Mouse (Mus musculus) midbrain, embryonic 16.5 days (tissue): Measurements from ENCODE around the gene Gfod1. TPM values are rescaled to one million over a fixed set of nuclear protein-coding genes. Genes with fewer than 3 reads are reported as not detected.
A peak's percentile ranks its signal among the peaks of the same experiment; 100 is the strongest.

Experiments used
- ATAC-seq: fragments of 200-750 bp; cut with Nextera tagmentation; 2 replicates; pipeline ENCODE4 v1.8.0; 2017; ENCODE audit warnings: moderate TSS enrichment
- H3K27ac ChIP-seq: fragments of 300-500 bp; sonication (generic); 2 replicates; pipeline ENCODE4 v1.5.1; 2014; ENCODE audit warnings: mild to moderate bottlenecking, low read length, mixed read lengths
- H3K27me3 ChIP-seq: fragments of 300-500 bp; sonication (generic); 2 replicates; pipeline ENCODE4 v1.6.1; 2014; ENCODE audit warnings: low read depth, low read length, mixed read lengths; ENCODE audit not compliant: control insufficient read depth, insufficient read depth
- H3K36me3 ChIP-seq: fragments of 300-500 bp; sonication (generic); 2 replicates; pipeline ENCODE4 v1.6.1; 2014; ENCODE audit warnings: mild to moderate bottlenecking, low read length, moderate library complexity, mixed read lengths; ENCODE audit not compliant: control insufficient read depth, insufficient read depth
- H3K4me1 ChIP-seq: fragments of 300-500 bp; sonication (generic); 2 replicates; pipeline ENCODE4 v1.6.1; 2014; ENCODE audit warnings: mild to moderate bottlenecking, low read length, mixed read lengths; ENCODE audit not compliant: control insufficient read depth, insufficient read depth
- H3K4me2 ChIP-seq: fragments of 300-500 bp; sonication (generic); 2 replicates; pipeline ENCODE4 v1.6.1; 2014; ENCODE audit warnings: mild to moderate bottlenecking, low read length, mixed read lengths
- H3K4me3 ChIP-seq: fragments of 300-500 bp; sonication (generic); 2 replicates; pipeline ENCODE4 v1.5.1; 2014; ENCODE audit warnings: low read depth, mild to moderate bottlenecking, low read length, moderate library complexity, mixed read lengths
- H3K9ac ChIP-seq: fragments of 300-500 bp; sonication (generic); 2 replicates; pipeline ENCODE4 v1.6.1; 2014; ENCODE audit warnings: low read depth, low read length, mixed read lengths
- H3K9me3 ChIP-seq: fragments of 300-500 bp; sonication (generic); replicated peaks from 2 replicates; pipeline ENCODE4 v1.6.1; 2014; ENCODE audit warnings: mild to moderate bottlenecking, low read length, mixed read lengths; ENCODE audit not compliant: control insufficient read depth, poor library complexity, severe bottlenecking
- WGBS: fragments of 180-500 bp; shearing (Covaris S2); extraction: QIAGEN DNeasy Blood & Tissue Kit; methylation state at CpG from one replicate; pipeline ENCODE4 v1.1.7; 2014; 5-methylcytosine and 5-hydroxymethylcytosine counted together
- polyA plus RNA-seq: library from polyadenylated mRNA; unstranded; fragments of >200 nt; fragmentation: Nextera tagmentation; extraction: Ambion mirVana; gene quantifications from 2 replicates; pipeline ENCODE4 v1.2.1, GENCODE M21; 2015

The Gfod1 gene
- polyA plus RNA-seq, 1 experiment from 2014 or later: 2.2 TPM

GRCm38 (mm10) chr13:43215144-43215993, 88.6 kb downstream of the Gfod1 start:
- 10% methylated on average over 19 of the region's 19 CpGs for WGBS
- Histone ChIP-seq H3K4me1 (peaks cover 18% of the 10 kb centered on the region), H3K4me2 (peak overlapping the region; percentile 55), H3K9me3 (no peaks in the 10 kb centered on the region), H3K27ac (peak overlapping the region; percentile 69), H3K36me3 (no peaks in the 10 kb centered on the region), H3K27me3 (no peaks in the 10 kb centered on the region), H3K4me3 (peak overlapping the region; percentile 25), H3K9ac (0 out of 2 replicates have a peak overlapping the region, but pooled peaks have one; percentile 6)
- peak; percentile 88 for ATAC-seq

DNA sequence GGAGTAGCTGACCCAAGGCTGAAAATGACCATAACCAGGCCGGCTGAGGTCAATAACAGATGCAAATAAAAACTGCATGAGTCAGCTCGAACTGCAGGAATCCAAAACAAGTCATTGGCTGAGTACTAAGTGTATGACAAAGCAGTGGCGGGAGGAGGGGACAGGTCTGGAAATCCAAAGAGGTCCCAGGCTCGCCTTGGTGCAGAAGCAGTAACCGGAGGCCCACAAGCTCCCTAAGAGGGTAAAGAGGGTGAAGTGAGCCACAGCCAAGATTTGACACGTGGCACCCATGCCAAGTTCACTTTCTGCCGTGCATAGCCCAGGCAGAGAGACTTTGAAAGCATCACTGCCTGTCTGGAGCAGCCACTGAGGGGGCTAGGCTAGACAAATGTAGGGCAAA, 91.6 kb downstream of the Gfod1 start:
- 52% methylated on average over 7 of the region's 7 CpGs for WGBS
- Histone ChIP-seq H3K4me2 (no peak overlapping the region), H3K27me3 (no peaks in the 10 kb centered on the region), H3K4me3 (no peak overlapping the region), H3K4me1 (peaks cover 18% of the 10 kb centered on the region), H3K9me3 (no peaks in the 10 kb centered on the region), H3K27ac (no peak overlapping the region), H3K9ac (no peak overlapping the region), H3K36me3 (no peaks in the 10 kb centered on the region)
- ATAC-seq: no peak

- no peak overlapping the region for H3K4me2 ChIP-seq
- no peak for ATAC-seq
- H3K9ac ChIP-seq: no peak overlapping the region
- no peaks in the 10 kb centered on the region for H3K36me3 ChIP-seq
- H3K4me3 ChIP-seq: no peak overlapping the region
- H3K9me3 ChIP-seq: no peaks in the 10 kb centered on the region
- 91% methylated on average over 5 of the region's 5 CpGs for WGBS
- H3K27me3 ChIP-seq: no peaks in the 10 kb centered on the region
- peaks cover 13% of the 10 kb centered on the region for H3K4me1 ChIP-seq
- H3K27ac ChIP-seq: no peak overlapping the region
These were observed 93.0 kb downstream of the Gfod1 start for GRCm38 (mm10) chr13:43210956-43211355.

DNA sequence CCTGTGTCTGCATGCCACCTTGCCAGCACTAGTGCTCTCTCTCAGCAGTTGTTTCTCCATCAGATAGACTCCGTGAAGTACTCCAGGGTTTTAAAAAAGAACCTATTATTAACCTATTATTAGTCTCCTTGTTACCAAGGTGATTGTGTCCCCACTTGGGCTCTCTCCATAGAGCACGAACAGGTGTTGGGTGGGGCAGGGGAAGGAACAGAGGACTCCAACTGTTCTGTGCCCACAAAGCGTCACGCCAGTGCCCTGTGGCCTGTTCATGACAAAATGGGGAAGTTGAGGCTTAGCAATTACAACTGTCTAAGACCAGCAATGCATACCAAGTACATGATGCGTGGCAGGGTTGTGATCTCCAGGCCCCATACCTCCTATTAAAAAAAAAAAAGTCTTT, 94.4 kb downstream of the Gfod1 start:
- Histone ChIP-seq H3K27me3 (no peaks in the 10 kb centered on the region), H3K4me1 (0 out of 2 replicates have a peak, but pooled peaks cover 2% of the 10 kb centered on the region), H3K27ac (no peak overlapping the region), H3K4me2 (no peak overlapping the region), H3K4me3 (no peak overlapping the region), H3K36me3 (no peaks in the 10 kb centered on the region), H3K9me3 (no peaks in the 10 kb centered on the region), H3K9ac (no peak overlapping the region)
- 70% methylated on average over 5 of the region's 5 CpGs for WGBS
- no peak for ATAC-seq

GRCm38 (mm10) chr13:43208914-43209439, 95.0 kb downstream of the Gfod1 start:
- 39% methylated on average over 16 of the region's 16 CpGs for WGBS
- no peaks in the 10 kb centered on the region for H3K36me3 ChIP-seq

GRCm38 (mm10) chr13:43206118-43206683, 97.8 kb downstream of the Gfod1 start:
- WGBS: 77% methylated on average over 12 of the region's 12 CpGs
- ATAC-seq: no peak

More at GRCm38 (mm10) chr13:43208914-43209439, 95.0 kb downstream of the Gfod1 start:
- Histone ChIP-seq H3K9me3 (no peaks in the 10 kb centered on the region), H3K4me1 (no peaks in the 10 kb centered on the region), H3K4me3 (no peak overlapping the region), H3K9ac (no peak overlapping the region), H3K4me2 (no peak overlapping the region), H3K27me3 (no peaks in the 10 kb centered on the region), H3K27ac (no peak overlapping the region)
- no peak for ATAC-seq

GRCm38 (mm10) chr13:43203641-43204040, 100.3 kb downstream of the Gfod1 start:
- WGBS: 75% methylated on average over 5 of the region's 5 CpGs
- H3K4me3 ChIP-seq: no peak overlapping the region

More at GRCm38 (mm10) chr13:43206118-43206683, 97.8 kb downstream of the Gfod1 start:
- Histone ChIP-seq H3K9me3 (no peaks in the 10 kb centered on the region), H3K4me1 (no peaks in the 10 kb centered on the region), H3K9ac (no peak overlapping the region), H3K4me2 (no peak overlapping the region), H3K36me3 (no peaks in the 10 kb centered on the region), H3K4me3 (no peak overlapping the region), H3K27ac (peak overlapping the region; percentile 1; the same call in 1 of the 2 replicates), H3K27me3 (no peaks in the 10 kb centered on the region)

GRCm38 (mm10) chr13:43203234-43203633, 100.7 kb downstream of the Gfod1 start:
- no peaks in the 10 kb centered on the region for H3K27me3 ChIP-seq
- no peak overlapping the region for H3K9ac ChIP-seq
- 91% methylated on average over 7 of the region's 7 CpGs for WGBS
- H3K4me3 ChIP-seq: no peak overlapping the region
- H3K27ac ChIP-seq: no peak overlapping the region
- H3K9me3 ChIP-seq: no peaks in the 10 kb centered on the region
- ATAC-seq: no peak
- no peaks in the 10 kb centered on the region for H3K4me1 ChIP-seq
- no peak overlapping the region for H3K4me2 ChIP-seq
- no peaks in the 10 kb centered on the region for H3K36me3 ChIP-seq

More at GRCm38 (mm10) chr13:43203641-43204040, 100.3 kb downstream of the Gfod1 start:
- Histone ChIP-seq H3K9me3 (no peaks in the 10 kb centered on the region), H3K27me3 (no peaks in the 10 kb centered on the region), H3K9ac (no peak overlapping the region), H3K4me2 (no peak overlapping the region), H3K4me1 (no peaks in the 10 kb centered on the region), H3K27ac (no peak overlapping the region), H3K36me3 (no peaks in the 10 kb centered on the region)
- no peak for ATAC-seq

GRCm38 (mm10) chr13:43202351-43202750, 101.6 kb downstream of the Gfod1 start:
- WGBS: 91% methylated on average over 10 of the region's 10 CpGs
- Histone ChIP-seq H3K36me3 (no peaks in the 10 kb centered on the region), H3K27me3 (no peaks in the 10 kb centered on the region), H3K27ac (no peak overlapping the region), H3K9me3 (no peaks in the 10 kb centered on the region), H3K9ac (no peak overlapping the region), H3K4me3 (no peak overlapping the region), H3K4me2 (no peak overlapping the region), H3K4me1 (no peaks in the 10 kb centered on the region)
- ATAC-seq: no peak
